Mouse (Mus musculus): Measurements from ENCODE around the gene Fam78a. TPM values are rescaled to one million over a fixed set of nuclear protein-coding genes. Genes with fewer than 3 reads are reported as not detected.

Gene Fam78a
- polyA plus RNA-seq (2016; fragmentation: Nextera tagmentation; extraction: Ambion mirVana): 1.8 and 2.2 TPM in 2 replicates

GRCm38 (mm10) chr2:32084111-32084871 is at the start of gene Fam78a:
Gene Fam78a, minus strand, starts transcription at chr2:32084857.
- peaks cover 42% of the 10 kb centered on the region for H3K4me1 ChIP-seq
- no peaks in the 10 kb centered on the region for H3K9me3 ChIP-seq
- peak within 1 kb of the TSS; percentile 75 for H3K4me3 ChIP-seq
- H3K27ac ChIP-seq (replicated peaks): peak within 1 kb of the TSS; percentile 57
- peak; percentile 70 for DNase-seq (ENCODE audit: low spot score)
- H3K27me3 ChIP-seq (replicated peaks; ENCODE audit: low read depth, poor library complexity, severe bottlenecking): peaks cover 95% of the 10 kb centered on the region
- H3K36me3 ChIP-seq (replicated peaks): no peaks in the 10 kb centered on the region
- WGBS: under 1% methylated on average over 68 of the region's 68 CpGs

DNA sequence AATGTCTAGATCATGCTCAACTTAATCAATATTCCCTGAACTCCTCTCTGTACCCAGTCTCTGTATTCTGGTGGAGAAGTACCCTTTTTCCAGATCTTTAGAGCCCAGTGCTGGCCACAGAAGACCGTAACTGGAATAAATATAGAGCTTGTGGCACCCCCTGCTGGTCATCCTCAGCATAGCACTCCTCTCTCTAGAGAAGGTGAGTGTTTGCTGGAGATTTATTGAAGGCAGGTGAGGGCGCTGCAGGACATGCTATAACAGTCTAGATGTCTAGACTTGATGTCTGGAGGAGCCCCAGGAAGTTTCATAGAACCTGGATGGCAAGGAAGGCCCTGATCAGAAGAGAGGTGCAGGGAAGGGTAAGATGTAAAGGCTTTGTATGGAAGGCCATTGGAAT is 49.4 kb upstream of the Fam78a start:
- Histone ChIP-seq H3K9me3 (no peaks in the 10 kb centered on the region), H3K4me1 (peaks cover 30% of the 10 kb centered on the region), H3K27me3 (replicated peaks; ENCODE audit: low read depth, poor library complexity, severe bottlenecking) (no peaks in the 10 kb centered on the region), H3K4me3 (no peak overlapping the region), H3K27ac (replicated peaks) (no peak overlapping the region; the same call in 1 of the 2 replicates), H3K36me3 (replicated peaks) (no peaks in the 10 kb centered on the region)
- DNase-seq (ENCODE audit: low spot score): peak; percentile 87
- WGBS: 9% methylated on average over 2 of the region's 2 CpGs

GRCm38 (mm10) chr2:32132567-32132992 is 47.9 kb upstream of the Fam78a start:
- H3K4me1 ChIP-seq: peaks cover 35% of the 10 kb centered on the region
- DNase-seq (ENCODE audit: low spot score): peak; percentile 86
- WGBS: 3% methylated on average over 12 of the region's 12 CpGs
- H3K27me3 ChIP-seq (replicated peaks; ENCODE audit: low read depth, poor library complexity, severe bottlenecking): no peaks in the 10 kb centered on the region
- H3K9me3 ChIP-seq: no peaks in the 10 kb centered on the region
- H3K27ac ChIP-seq (replicated peaks): 0 out of 2 replicates have a peak overlapping the region, but pooled peaks have one; percentile 7
- peak overlapping the region; percentile 32 for H3K4me3 ChIP-seq
- no peaks in the 10 kb centered on the region for H3K36me3 ChIP-seq (replicated peaks)

- Histone ChIP-seq H3K36me3 (replicated peaks) (no peaks in the 10 kb centered on the region), H3K27ac (replicated peaks) (0 out of 2 replicates have a peak overlapping the region, but pooled peaks have one; percentile 19), H3K4me3 (no peak overlapping the region), H3K27me3 (replicated peaks; ENCODE audit: low read depth, poor library complexity, severe bottlenecking) (no peaks in the 10 kb centered on the region), H3K9me3 (no peaks in the 10 kb centered on the region), H3K4me1 (peaks cover 30% of the 10 kb centered on the region)
- WGBS: 65% methylated on average over 6 of the region's 6 CpGs
- DNase-seq (ENCODE audit: low spot score): no peak
Measured at GRCm38 (mm10) chr2:32131866-32132566, 47.4 kb upstream of the Fam78a start.

GRCm38 (mm10) chr2:32131205-32131834 is 46.7 kb upstream of the Fam78a start:
- Histone ChIP-seq H3K27me3 (replicated peaks; ENCODE audit: low read depth, poor library complexity, severe bottlenecking) (no peaks in the 10 kb centered on the region), H3K4me1 (peaks cover 28% of the 10 kb centered on the region), H3K4me3 (no peak overlapping the region), H3K36me3 (replicated peaks) (no peaks in the 10 kb centered on the region), H3K9me3 (no peaks in the 10 kb centered on the region), H3K27ac (replicated peaks) (0 out of 2 replicates have a peak overlapping the region, but pooled peaks have one; percentile 19)
- 83% methylated on average over 9 of the region's 9 CpGs for WGBS
- DNase-seq (ENCODE audit: low spot score): no peak

DNA sequence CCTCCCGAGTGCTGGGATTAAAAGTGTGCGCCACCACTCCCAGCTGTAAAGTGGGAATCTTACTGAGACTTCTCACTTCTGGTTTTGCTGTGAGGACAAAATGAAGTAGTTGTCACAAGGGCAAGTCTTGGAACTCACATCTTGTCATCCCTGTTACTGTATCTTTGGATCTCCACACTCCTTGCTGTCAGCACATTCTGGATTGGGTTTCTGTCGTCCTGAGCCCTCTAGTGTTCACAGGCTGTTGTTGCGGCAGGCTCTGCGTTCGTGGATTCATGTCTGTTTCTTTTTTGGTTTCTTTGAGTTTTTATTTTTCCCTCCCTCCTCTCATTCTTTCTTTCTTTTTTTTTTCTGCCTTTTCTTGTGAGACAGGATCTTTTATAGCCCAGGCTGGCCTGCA is 45.8 kb upstream of the Fam78a start:
- Histone ChIP-seq H3K4me1 (peaks cover 28% of the 10 kb centered on the region), H3K27me3 (replicated peaks; ENCODE audit: low read depth, poor library complexity, severe bottlenecking) (no peaks in the 10 kb centered on the region), H3K4me3 (no peak overlapping the region; the same call in 1 of the 2 replicates), H3K27ac (replicated peaks) (no peak overlapping the region), H3K9me3 (no peaks in the 10 kb centered on the region), H3K36me3 (replicated peaks) (no peaks in the 10 kb centered on the region)
- peak; percentile 58 for DNase-seq (ENCODE audit: low spot score)
- WGBS: 36% methylated on average over 6 of the region's 6 CpGs

DNA sequence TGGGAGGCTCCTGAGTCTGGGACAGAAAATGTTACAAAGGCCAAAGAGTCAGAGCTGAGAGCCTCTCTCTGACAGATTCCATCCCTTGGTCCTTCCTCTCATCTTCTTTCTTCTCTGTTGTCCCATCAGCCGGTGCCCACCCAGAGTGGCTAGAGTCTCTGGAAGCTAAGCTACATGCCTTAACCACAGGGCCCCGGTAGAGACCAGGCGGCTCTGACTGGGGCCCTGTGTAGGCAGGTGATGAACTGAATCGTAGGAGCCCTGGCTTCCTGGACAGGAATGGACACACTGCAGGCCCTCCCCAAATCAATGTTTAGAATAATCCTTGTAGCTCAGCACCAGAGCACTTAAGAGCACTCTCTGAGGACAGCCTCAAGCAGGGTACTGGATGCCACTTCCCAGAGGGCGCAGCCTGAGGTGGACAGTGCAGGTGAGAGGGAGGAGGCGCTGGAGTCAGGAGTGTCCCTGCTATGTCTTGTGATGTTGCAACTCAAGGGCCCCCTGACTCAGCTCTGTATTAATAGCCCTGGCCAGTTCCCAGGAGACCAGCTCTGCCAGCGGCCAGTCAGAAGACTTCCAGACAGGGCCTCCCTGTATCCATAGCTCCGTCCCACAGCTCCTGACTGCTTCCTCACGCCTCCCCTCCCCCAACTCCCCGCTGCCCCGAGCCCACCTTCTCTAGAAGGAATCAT is 44.9 kb upstream of the Fam78a start:
- Histone ChIP-seq H3K36me3 (replicated peaks) (no peaks in the 10 kb centered on the region), H3K27me3 (replicated peaks; ENCODE audit: low read depth, poor library complexity, severe bottlenecking) (no peaks in the 10 kb centered on the region), H3K9me3 (no peaks in the 10 kb centered on the region), H3K27ac (replicated peaks) (peak overlapping the region; percentile 35; the same call in 1 of the 2 replicates), H3K4me1 (peaks cover 28% of the 10 kb centered on the region), H3K4me3 (no peak overlapping the region)
- 62% methylated on average over 11 of the region's 11 CpGs for WGBS
- DNase-seq (ENCODE audit: low spot score): peak; percentile 14

GRCm38 (mm10) chr2:32128536-32128841 is 43.8 kb upstream of the Fam78a start:
- no peaks in the 10 kb centered on the region for H3K27me3 ChIP-seq (replicated peaks; ENCODE audit: low read depth, poor library complexity, severe bottlenecking)
- no peak overlapping the region for H3K4me3 ChIP-seq
- H3K4me1 ChIP-seq: peaks cover 28% of the 10 kb centered on the region
- 0 out of 2 replicates have a peak overlapping the region, but pooled peaks have one; percentile 5 for H3K27ac ChIP-seq (replicated peaks)
- no peaks in the 10 kb centered on the region for H3K9me3 ChIP-seq
- no peaks in the 10 kb centered on the region for H3K36me3 ChIP-seq (replicated peaks)
- WGBS: 78% methylated on average over 5 of the region's 5 CpGs
- DNase-seq (ENCODE audit: low spot score): no peak

- Histone ChIP-seq H3K27ac (replicated peaks) (peak overlapping the region; percentile 5; the same call in 1 of the 2 replicates), H3K36me3 (replicated peaks) (no peaks in the 10 kb centered on the region), H3K27me3 (replicated peaks; ENCODE audit: low read depth, poor library complexity, severe bottlenecking) (no peaks in the 10 kb centered on the region), H3K9me3 (no peaks in the 10 kb centered on the region), H3K4me3 (no peak overlapping the region), H3K4me1 (peaks cover 28% of the 10 kb centered on the region)
- WGBS: 32% methylated on average over 16 of the region's 16 CpGs
- no peak for DNase-seq (ENCODE audit: low spot score)
Measured at GRCm38 (mm10) chr2:32127653-32128535, 43.2 kb upstream of the Fam78a start.

- no peak for DNase-seq (ENCODE audit: low spot score)
- WGBS: 72% methylated on average over 2 of the region's 2 CpGs
- Histone ChIP-seq H3K36me3 (replicated peaks) (no peaks in the 10 kb centered on the region), H3K27me3 (replicated peaks; ENCODE audit: low read depth, poor library complexity, severe bottlenecking) (no peaks in the 10 kb centered on the region), H3K27ac (replicated peaks) (no peak overlapping the region), H3K4me3 (no peak overlapping the region), H3K9me3 (no peaks in the 10 kb centered on the region), H3K4me1 (peaks cover 8% of the 10 kb centered on the region)
Measured at GRCm38 (mm10) chr2:32121785-32122184, 37.1 kb upstream of the Fam78a start.

- Histone ChIP-seq H3K27me3 (replicated peaks; ENCODE audit: low read depth, poor library complexity, severe bottlenecking) (no peaks in the 10 kb centered on the region), H3K4me1 (peaks cover 8% of the 10 kb centered on the region), H3K4me3 (no peak overlapping the region), H3K27ac (replicated peaks) (no peak overlapping the region; the same call in 1 of the 2 replicates), H3K9me3 (no peaks in the 10 kb centered on the region), H3K36me3 (replicated peaks) (no peaks in the 10 kb centered on the region)
- peak; percentile 24 for DNase-seq (ENCODE audit: low spot score)
- WGBS: 48% methylated on average over 5 of the region's 5 CpGs
Measured at GRCm38 (mm10) chr2:32121150-32121549, 36.5 kb upstream of the Fam78a start.
